Mouse (Mus musculus) small intestine, adult 2 months (tissue): ENCODE results near the gene Spata31d1d.
"Not testable (repeated sequence)": the region's sequence is repeated elsewhere in the genome, so short reads cannot be mapped to it uniquely, and the experiment has no call there.

Source experiments
- CTCF ChIP-seq: fragments of 200-500 bp; IDR thresholded peaks from 2 replicates; pipeline ENCODE4 v1.5.1; 2012; ENCODE audit warnings: low read depth, mild to moderate bottlenecking, control low read depth, inconsistent platforms, low read length, moderate library complexity, mixed read lengths; ENCODE audit not compliant: insufficient replicate concordance, insufficient read length; ENCODE audit errors: extremely low read depth
- POLR2A ChIP-seq: fragments of 200-500 bp; IDR thresholded peaks from 2 replicates; pipeline ENCODE4 v1.6.1; 2012; ENCODE audit warnings: low read depth, mild to moderate bottlenecking, control low read depth, inconsistent platforms, low read length, moderate library complexity

DNA sequence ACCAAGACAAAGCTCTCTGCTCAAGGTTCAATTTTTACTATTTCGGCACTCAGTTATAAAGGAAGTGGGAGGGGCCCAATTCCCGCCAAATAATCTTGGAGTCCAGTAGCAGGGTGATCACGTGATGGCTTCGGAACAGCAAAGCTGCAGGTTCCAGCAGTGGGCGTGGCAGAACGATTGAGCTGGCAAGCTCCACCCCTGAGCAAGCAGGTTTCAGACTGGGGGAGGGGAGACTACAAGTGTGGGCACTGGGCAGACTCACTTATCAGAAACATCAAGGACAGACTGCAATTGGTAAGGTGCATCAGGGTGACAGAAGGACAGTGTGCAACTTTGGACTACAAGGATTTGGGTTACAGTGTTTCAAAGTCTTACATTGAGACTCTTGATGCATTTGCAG, 2.8 kb upstream of the Spata31d1d start:
- TF ChIP-seq POLR2A, CTCF: not testable (repeated sequence)
